Mouse (Mus musculus) megakaryocyte-erythroid progenitor cell, adult 5-6 weeks (primary cell): Measurements from ENCODE around the gene Prkar1b. TPM values are rescaled to one million over a fixed set of nuclear protein-coding genes. Genes with fewer than 3 reads are reported as not detected.

Experiments
- ATAC-seq: replicated peaks from 2 replicates; pipeline ENCODE4 v1.8.0; 2016; ENCODE audit warnings: mild to moderate bottlenecking, inconsistent platforms; ENCODE audit not compliant: severe bottlenecking, poor library complexity, low FRiP score, low TSS enrichment
- total RNA-seq, 2 experiments: library from RNA; stranded (forward) in 1 of 2; stranded (reverse) in 1 of 2; fragments of 200-1000, 215-1000 nt in 1 of 2; fragments of >200 nt in 1 of 2; fragmentation: Nextera tagmentation in 1 of 2; gene quantifications; 2 replicates each; pipeline ENCODE4 v1.2.3; 2014 to 2017

Gene Prkar1b
- total RNA-seq, 2 experiments from 2014 or later: not detected

GRCm38 (mm10) chr5:139024351-139025105 is 125.3 kb downstream of the Prkar1b start:
- no peak for ATAC-seq

GRCm38 (mm10) chr5:139020595-139020994 is 129.2 kb downstream of the Prkar1b start:
- ATAC-seq: no peak

DNA sequence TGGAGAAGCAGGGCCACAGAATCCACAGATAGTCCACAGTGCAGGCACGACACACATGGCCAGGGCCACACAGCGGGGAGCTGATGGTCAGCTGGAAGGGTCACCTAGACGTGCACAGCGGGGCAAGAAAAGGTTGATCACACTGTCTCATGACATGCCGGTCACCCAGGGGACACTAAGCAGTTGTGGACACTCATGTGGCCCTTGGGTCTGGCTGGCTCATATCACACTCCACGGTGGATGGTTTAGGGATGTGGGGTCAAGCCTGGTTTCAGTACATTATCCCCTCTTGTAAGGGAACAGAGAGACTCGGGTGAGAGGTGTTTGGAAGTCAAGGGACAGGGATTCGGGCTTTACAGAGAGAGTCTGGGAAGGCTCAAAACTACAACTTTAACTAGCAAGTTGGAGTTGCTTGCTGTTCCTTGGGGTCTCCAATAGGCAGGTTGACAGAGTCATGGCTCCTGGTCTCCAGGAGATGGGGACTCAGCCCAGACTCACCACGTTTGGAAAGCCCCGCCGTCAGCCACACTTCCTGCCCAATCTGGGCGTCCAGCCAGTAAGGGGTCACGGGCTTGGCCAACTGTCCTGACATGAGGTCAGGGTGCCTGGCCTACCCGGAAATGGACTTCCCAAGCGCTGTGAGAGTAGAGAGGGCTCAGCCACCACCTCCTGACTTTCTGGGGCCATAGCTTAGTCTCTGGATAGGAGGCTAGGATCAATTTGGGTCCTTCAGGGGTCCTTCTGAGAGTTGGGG is 132.3 kb downstream of the Prkar1b start:
- no peak for ATAC-seq

DNA sequence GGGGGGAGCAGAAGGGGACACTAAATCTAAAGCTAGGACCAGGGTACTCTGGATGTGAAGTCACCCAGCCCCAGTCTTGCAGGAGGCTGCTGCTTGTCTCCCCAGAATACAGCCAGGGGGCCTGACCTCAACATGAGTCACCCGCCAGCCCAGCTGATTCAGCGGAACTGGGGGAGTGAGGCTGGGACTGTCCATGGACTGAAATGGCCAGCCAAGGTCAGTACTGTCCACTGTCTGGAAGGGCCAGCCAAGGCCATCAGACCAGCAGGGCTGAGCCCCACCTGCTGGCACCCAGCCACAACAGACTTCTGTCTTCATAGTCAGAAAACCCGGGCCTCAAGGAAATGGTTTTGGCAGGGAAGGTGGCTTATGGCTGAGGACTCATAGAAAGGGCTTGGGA is 134.7 kb downstream of the Prkar1b start:
- no peak for ATAC-seq

DNA sequence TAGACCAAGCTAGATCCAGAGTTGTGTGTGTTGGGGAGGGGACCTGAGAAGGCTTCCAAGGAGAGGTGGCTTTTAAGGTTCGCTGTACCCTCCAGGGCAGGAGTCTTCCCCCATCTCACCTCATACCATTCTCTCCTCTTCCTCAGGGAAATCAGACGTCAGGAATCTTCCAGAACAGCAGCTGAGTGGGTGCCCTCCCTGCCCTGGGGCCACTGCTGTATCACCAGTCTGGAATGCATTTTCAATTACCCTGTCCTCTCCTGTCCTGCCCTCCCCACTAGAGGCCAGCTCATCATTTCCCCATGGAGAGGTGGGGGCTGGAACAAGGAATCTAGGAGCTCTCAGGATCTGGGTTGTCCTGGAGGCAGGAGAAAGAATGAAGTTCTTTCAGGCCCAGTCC is 139.2 kb downstream of the Prkar1b start:
- no peak for ATAC-seq

- ATAC-seq: no peak
These were observed 142.5 kb downstream of the Prkar1b start for GRCm38 (mm10) chr5:139007141-139007775.

GRCm38 (mm10) chr5:139004588-139004987 is 145.2 kb downstream of the Prkar1b start:
- no peak for ATAC-seq

DNA sequence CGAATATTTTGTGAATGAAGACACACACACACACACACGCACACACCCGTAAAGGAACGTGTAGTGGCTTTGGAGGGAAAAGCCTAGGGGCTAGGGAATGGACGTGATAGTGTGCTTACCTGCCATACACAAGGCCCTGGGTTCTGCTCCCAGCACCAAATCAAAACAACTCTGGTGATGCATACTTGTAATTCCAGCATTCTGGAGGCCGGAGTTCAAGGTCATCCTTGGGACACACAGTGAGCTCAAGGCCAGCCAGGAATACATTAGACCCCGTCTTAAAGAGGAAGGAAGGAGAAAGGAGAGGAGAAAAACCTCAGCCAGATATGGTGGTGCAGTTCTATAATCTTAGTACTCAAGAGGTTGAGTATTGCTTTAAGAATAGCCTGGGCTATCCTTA is 150.1 kb downstream of the Prkar1b start:
- no peak for ATAC-seq

GRCm38 (mm10) chr5:138997936-138998580 is 151.7 kb downstream of the Prkar1b start:
- 0 out of 2 replicates have a peak, but pooled peaks have one; percentile 31 for ATAC-seq

DNA sequence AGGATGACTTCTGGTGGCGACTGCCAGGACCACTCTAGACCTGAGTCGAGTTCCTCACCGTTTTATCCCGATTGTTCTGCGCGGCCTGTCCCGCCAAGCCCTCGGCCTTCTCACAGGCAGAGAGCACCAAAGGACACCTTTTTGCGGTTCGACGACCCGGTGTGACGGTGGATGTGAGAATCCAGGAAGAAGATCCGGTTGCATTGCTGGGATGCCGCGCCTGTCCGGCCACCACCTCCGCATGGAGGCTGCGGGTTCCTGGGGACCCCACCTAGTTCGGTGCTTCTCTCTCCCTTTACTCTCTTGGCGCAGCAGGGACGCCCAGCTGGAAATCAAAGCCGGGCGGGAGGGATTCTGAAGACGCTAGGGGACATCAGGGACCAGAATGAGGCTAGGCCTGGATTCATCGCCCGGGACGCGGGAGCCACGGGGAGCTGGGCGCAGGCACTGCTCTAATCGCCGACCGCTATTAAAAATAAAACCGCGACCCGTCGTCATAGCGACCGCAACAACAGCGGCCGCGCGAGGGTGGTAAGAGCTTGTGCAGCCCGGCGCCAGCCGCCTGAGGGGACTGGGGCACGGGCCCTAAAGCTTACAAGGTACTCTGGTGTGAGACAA is 152.5 kb downstream of the Prkar1b start, which contains the start of gene Pdgfa:
Gene Pdgfa (minus strand): TSS at position 200 of the 618 bp plus-strand sequence.
- ATAC-seq: peak; percentile 64

GRCm38 (mm10) chr5:138996322-138997073 is 153.3 kb downstream of the Prkar1b start:
- no peak for ATAC-seq

DNA sequence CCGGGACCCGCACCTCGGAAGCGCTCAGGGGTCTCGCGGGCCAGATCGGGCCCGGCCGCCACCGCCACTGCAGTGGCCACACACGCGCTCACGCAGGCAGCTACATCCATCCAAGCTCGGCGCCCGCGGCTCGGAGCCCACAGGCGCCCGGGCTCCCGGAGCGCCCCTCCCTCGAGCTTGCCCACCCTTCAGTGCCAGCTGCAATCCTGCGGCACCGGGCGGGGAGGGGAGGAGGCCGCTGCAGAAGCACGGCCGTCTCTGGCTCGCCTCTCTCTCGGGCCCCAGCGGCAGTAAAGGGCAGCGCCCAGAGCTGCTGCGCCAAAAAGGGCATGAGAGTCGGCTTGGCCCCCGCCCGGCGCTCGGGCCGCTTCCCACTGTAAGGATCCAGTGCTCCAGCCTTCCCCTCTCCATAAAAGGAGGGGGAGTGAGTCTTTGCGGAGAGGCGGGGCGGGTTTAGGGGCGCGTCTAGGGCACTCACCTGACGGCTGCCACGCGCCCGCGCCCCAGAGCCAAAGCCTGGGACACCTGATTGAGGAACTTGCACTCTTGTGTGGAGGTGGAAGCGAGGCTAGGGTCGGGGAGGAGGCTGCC is 154.0 kb downstream of the Prkar1b start:
- no peak for ATAC-seq

- ATAC-seq: no peak
These were observed 154.7 kb downstream of the Prkar1b start for GRCm38 (mm10) chr5:138994786-138995720.

- ATAC-seq: no peak
These were observed 155.6 kb downstream of the Prkar1b start for GRCm38 (mm10) chr5:138994108-138994785.

- no peak for ATAC-seq
These were observed 156.3 kb downstream of the Prkar1b start for GRCm38 (mm10) chr5:138993371-138994107.
